Mouse (Mus musculus) myocyte (in vitro differentiated cells): ENCODE data around the gene Morn3. TPM values are rescaled to one million over a fixed set of nuclear protein-coding genes. Genes with fewer than 3 reads are reported as not detected.

Source experiments
- H3K27me3 ChIP-seq: one replicate; pipeline ENCODE4 v1.6.1; 2011; ENCODE audit not compliant: control insufficient read depth, insufficient read depth, insufficient read length
- H3K36me3 ChIP-seq: one replicate; pipeline ENCODE4 v1.6.1; 2011; ENCODE audit not compliant: control insufficient read depth, insufficient read depth
- H3K4me2 ChIP-seq: one replicate; pipeline ENCODE4 v1.6.1; 2011; ENCODE audit warnings: low read depth, control low read depth
- H3K4me3 ChIP-seq: one replicate; pipeline ENCODE4 v1.5.1; 2011; ENCODE audit warnings: mild to moderate bottlenecking, control low read depth, moderate library complexity
- H3K79me2 ChIP-seq: one replicate; pipeline ENCODE4 v1.6.1; 2011; ENCODE audit not compliant: control insufficient read depth, insufficient read depth
- H3ac ChIP-seq: one replicate; pipeline ENCODE4 v1.6.1; 2011; ENCODE audit not compliant: control insufficient read depth, insufficient read length
- CEBPB ChIP-seq: IDR thresholded peaks from 2 replicates; pipeline ENCODE4 v1.6.1; 2011; ENCODE audit warnings: mild to moderate bottlenecking, moderate library complexity; ENCODE audit not compliant: poor library complexity, insufficient read depth, severe bottlenecking
- E2F4 ChIP-seq: IDR thresholded peaks from one replicate; pipeline ENCODE4 v1.6.1; 2011; ENCODE audit warnings: mild to moderate bottlenecking, control low read depth, moderate library complexity; ENCODE audit not compliant: insufficient read depth
- MAX ChIP-seq: IDR thresholded peaks from one replicate; pipeline ENCODE4 v1.6.1; 2011; ENCODE audit warnings: low read depth, mild to moderate bottlenecking, control low read depth
- MYOD1 ChIP-seq, 3 experiments: IDR thresholded peaks; one replicate each; pipeline ENCODE4 v1.6.1; 2011; ENCODE audit warnings: control low read depth in 2 of 3, low read depth in 2 of 3, mild to moderate bottlenecking in 2 of 3, moderate library complexity in 1 of 3; ENCODE audit not compliant: insufficient read length in 2 of 3, control insufficient read depth in 1 of 3
- MYOG ChIP-seq, 3 experiments: IDR thresholded peaks; one replicate each; pipeline ENCODE4 v1.6.1; 2011; ENCODE audit warnings: control low read depth in 2 of 3, low read depth in 2 of 3, mild to moderate bottlenecking in 2 of 3; ENCODE audit not compliant: insufficient read length in 2 of 3, control insufficient read depth in 1 of 3, insufficient read depth in 1 of 3
- POLR2A ChIP-seq: IDR thresholded peaks from one replicate; pipeline ENCODE4 v1.6.1; 2011; ENCODE audit warnings: low read depth, mild to moderate bottlenecking, control low read depth, moderate library complexity; ENCODE audit not compliant: insufficient read length
- POLR2AphosphoS2 ChIP-seq: IDR thresholded peaks from one replicate; pipeline ENCODE4 v1.6.1; 2011; ENCODE audit warnings: low read depth, control low read depth; ENCODE audit not compliant: insufficient read length
- REST ChIP-seq: IDR thresholded peaks from one replicate; pipeline ENCODE4 v1.6.1; 2011; ENCODE audit warnings: mild to moderate bottlenecking, control low read depth, moderate library complexity; ENCODE audit not compliant: insufficient read depth, insufficient read length
- SRF ChIP-seq: IDR thresholded peaks from one replicate; pipeline ENCODE4 v1.6.1; 2011; ENCODE audit warnings: low read depth; ENCODE audit not compliant: control insufficient read depth, insufficient read length
- TCF12 ChIP-seq: IDR thresholded peaks from one replicate; pipeline ENCODE4 v1.6.1; 2011; ENCODE audit warnings: mild to moderate bottlenecking, control low read depth; ENCODE audit not compliant: poor library complexity, insufficient read depth, severe bottlenecking
- TCF3 ChIP-seq: IDR thresholded peaks from one replicate; pipeline ENCODE4 v1.6.1; 2011; ENCODE audit warnings: low read depth, control low read depth; ENCODE audit not compliant: insufficient read length
- USF1 ChIP-seq: IDR thresholded peaks from one replicate; pipeline ENCODE4 v1.6.1; 2011; ENCODE audit warnings: low read depth, mild to moderate bottlenecking, control low read depth, moderate library complexity
- polyA plus RNA-seq: library from polyadenylated mRNA; unstranded; fragments of >200 nt; fragmentation: generic; extraction: Trizol; gene quantifications from one replicate; pipeline ENCODE4 v1.2.1, GENCODE M21; 2012; ENCODE audit warnings: missing spikeins

Gene Morn3
- polyA plus RNA-seq, 1 experiment: not detected

DNA sequence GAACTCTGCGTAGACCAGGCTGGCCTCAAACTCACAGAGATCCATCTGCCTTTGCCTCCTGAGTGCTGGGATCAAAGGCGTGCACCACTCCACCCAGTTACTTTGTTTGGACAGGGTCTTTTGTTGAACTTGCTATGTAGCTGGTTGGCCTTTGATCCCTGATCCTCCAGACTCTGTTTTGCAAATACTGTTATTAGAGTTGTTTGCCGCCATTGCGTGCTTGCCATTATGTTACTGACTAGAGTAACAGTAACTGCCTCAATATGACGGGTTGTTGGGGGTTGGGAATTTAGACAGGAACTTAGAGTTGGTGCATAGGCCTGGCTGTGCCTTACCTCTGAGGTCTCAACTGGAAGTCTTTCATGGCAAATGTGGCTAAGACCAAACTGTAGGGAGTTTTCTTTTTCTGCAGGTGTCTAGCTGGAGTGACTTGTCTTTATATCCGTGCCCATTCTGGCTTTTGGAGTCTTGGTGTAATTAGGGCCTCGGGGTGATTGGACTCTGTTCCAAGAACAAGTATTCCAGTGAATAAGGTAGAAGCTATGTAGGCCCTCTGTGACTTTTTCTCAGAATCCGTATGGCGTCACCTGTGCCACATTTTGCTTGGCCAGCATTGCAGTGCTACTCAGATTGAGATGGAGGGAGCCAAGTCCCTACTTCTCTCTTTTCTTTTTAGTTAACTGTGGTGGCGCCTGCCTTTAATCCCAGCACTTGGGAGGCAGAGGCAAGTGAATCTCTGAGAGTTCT lies 43.9 kb upstream of the Morn3 start:
- no peak overlapping the region for H3ac ChIP-seq
- H3K4me3 ChIP-seq: no peak overlapping the region
- peaks cover 8% of the 10 kb centered on the region for H3K79me2 ChIP-seq
- no peaks in the 10 kb centered on the region for H3K36me3 ChIP-seq
- no peak for TF ChIP-seq TCF3
- H3K27me3 ChIP-seq: no peaks in the 10 kb centered on the region
- H3K4me2 ChIP-seq: no peak overlapping the region

DNA sequence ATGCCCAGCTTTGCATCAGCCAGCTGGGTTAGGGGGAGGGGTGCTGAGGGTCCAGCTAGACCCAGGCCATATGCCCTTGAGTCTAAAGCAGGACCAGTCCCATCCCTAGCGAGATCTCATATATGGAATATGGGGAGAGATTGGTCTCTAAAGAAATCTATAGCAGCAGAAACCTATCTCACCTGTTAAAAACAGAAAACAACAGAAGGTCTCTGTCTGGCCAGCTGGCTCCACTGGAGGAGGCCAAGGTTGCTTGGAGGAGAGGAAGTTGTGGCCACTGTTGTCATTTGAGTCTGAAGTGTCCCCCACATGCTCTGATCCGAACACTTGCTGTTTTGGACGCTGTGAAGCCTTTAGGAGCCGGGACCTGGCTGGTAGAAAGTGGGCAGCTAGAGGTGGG lies 42.0 kb upstream of the Morn3 start:
- Histone ChIP-seq H3K4me2 (no peak overlapping the region), H3K4me3 (no peak overlapping the region), H3K27me3 (no peaks in the 10 kb centered on the region), H3ac (no peak overlapping the region), H3K36me3 (no peaks in the 10 kb centered on the region), H3K79me2 (peaks cover 14% of the 10 kb centered on the region)
- TF ChIP-seq TCF12 (no peak), POLR2A (no peak), REST (no peak), TCF3 (no peak), USF1 (no peak), SRF (no peak), POLR2AphosphoS2 (no peak), CEBPB (no peak), MAX (no peak), E2F4 (no peak), MYOG (IDR thresholded peaks at IDR 0.05; ENCODE audit: control insufficient read depth in 1 of 3, insufficient read depth in 1 of 3, insufficient read length in 2 of 3, low read depth in 2 of 3) (no peak), MYOD1 (IDR thresholded peaks at IDR 0.05; ENCODE audit: control insufficient read depth in 1 of 3, insufficient read length in 2 of 3, low read depth in 2 of 3) (no peak)

DNA sequence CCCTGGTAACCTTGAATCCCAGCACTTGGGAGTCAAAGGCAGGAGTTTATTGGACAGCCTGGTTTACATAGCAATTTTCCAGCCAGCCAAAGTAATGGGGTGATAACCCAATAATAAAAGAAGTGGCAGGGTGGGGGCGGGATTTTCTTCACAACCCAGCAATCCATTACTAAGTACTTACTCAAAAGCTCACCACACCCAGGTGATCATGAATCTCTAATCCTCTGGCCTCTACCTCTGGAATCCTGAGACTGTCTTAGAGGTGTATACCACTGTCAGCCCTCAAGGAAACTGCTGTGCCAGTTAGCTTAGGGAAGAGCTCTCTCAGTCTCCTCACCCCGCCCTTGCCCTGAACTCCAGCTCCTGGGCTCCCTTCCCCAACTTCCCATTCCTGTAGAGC lies 39.7 kb upstream of the Morn3 start:
- no peaks in the 10 kb centered on the region for H3K27me3 ChIP-seq
- H3K79me2 ChIP-seq: peaks cover 14% of the 10 kb centered on the region
- H3K4me3 ChIP-seq: no peak overlapping the region
- TF ChIP-seq USF1 (no peak), MYOD1 (IDR thresholded peaks at IDR 0.05; ENCODE audit: control insufficient read depth in 1 of 3, insufficient read length in 2 of 3, low read depth in 2 of 3) (no peak), POLR2AphosphoS2 (no peak), MYOG (IDR thresholded peaks at IDR 0.05; ENCODE audit: control insufficient read depth in 1 of 3, insufficient read depth in 1 of 3, insufficient read length in 2 of 3, low read depth in 2 of 3) (no peak), SRF (no peak), CEBPB (no peak), TCF12 (no peak), REST (no peak), TCF3 (no peak), POLR2A (no peak), MAX (no peak), E2F4 (no peak)
- H3K36me3 ChIP-seq: no peaks in the 10 kb centered on the region
- no peak overlapping the region for H3ac ChIP-seq
- no peak overlapping the region for H3K4me2 ChIP-seq

DNA sequence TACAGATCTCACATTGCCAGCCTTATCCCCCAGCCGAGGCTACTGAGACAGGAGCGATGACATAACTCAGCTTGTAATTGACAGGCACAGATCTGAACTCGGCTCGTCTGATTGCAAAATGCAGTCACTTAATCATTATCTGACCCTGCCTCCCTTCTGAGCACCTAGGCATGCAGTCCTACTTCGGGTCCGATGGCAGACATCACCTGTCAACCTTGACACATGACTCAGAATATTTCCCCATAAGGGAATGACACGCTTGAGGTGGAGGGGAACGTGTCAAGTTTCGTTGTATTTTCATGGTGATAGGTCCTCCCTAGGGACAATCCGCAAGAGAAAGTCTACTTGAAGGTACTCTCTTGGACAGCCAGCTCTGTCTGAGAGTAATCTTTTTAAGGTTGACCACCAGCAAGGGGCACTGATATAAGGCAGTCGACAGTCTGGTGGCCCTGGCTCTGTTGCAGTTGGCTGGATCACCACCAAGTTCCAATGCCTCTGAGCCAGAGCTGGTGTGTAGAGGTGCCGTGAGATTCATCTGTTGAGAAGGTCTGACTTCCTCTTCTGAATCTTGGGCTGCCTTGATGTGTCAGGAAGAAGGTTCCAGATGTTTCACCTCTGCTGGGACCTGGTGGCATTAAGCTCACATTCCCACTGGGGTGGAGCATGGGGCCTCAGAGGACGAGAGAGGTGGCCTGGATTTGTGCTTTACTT lies 36.7 kb upstream of the Morn3 start:
- H3K79me2 ChIP-seq: peaks cover 41% of the 10 kb centered on the region
- H3K27me3 ChIP-seq: no peaks in the 10 kb centered on the region
- TF ChIP-seq REST (no peak), MYOG (IDR thresholded peaks at IDR 0.05; ENCODE audit: control insufficient read depth in 1 of 3, insufficient read depth in 1 of 3, insufficient read length in 2 of 3, low read depth in 2 of 3) (no peak), CEBPB (no peak), E2F4 (no peak), MYOD1 (IDR thresholded peaks at IDR 0.05; ENCODE audit: control insufficient read depth in 1 of 3, insufficient read length in 2 of 3, low read depth in 2 of 3) (peak in 1 of 3 experiments; percentile 11), POLR2A (no peak), MAX (no peak)
- no peak overlapping the region for H3K4me3 ChIP-seq
- H3K36me3 ChIP-seq: no peaks in the 10 kb centered on the region
- no peak overlapping the region for H3ac ChIP-seq
- H3K4me2 ChIP-seq: no peak overlapping the region

DNA sequence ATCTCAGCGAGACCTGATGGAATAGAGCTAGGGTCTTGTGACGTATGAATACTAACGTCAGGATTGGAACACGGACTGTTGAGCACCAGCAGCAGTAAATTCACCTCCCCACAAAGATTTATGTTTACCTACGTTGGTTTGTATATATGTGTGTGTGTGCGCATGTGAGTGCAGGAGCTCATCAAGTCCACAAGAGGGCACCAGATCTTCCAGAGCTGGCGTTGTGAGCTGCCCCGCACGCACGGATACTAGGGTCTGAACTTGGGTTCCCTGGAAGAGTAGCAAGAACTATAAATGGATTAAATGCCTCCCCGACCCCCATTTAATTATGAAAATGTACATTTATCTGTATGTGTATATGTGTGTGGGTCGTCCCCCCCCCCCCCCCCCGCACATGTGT lies 33.7 kb upstream of the Morn3 start:
- Histone ChIP-seq H3ac (no peak overlapping the region), H3K79me2 (peaks cover 39% of the 10 kb centered on the region), H3K4me3 (no peak overlapping the region), H3K36me3 (no peaks in the 10 kb centered on the region), H3K4me2 (no peak overlapping the region), H3K27me3 (no peaks in the 10 kb centered on the region)
- TF ChIP-seq MYOD1 (IDR thresholded peaks at IDR 0.05; ENCODE audit: control insufficient read depth in 1 of 3, insufficient read length in 2 of 3, low read depth in 2 of 3): no peak
- TF ChIP-seq E2F4: no peak
- no peak for TF ChIP-seq MYOG (IDR thresholded peaks at IDR 0.05; ENCODE audit: control insufficient read depth in 1 of 3, insufficient read depth in 1 of 3, insufficient read length in 2 of 3, low read depth in 2 of 3)
- no peak for TF ChIP-seq SRF
- no peak for TF ChIP-seq REST
- no peak for TF ChIP-seq POLR2AphosphoS2
- TF ChIP-seq TCF3: no peak
- TF ChIP-seq POLR2A: no peak
